Mouse (Mus musculus) midbrain, embryonic 16.5 days (tissue): ENCODE measurements at regions not wholly inside any gene's neighbourhood (a gene's known extent, or its start where the extent isn't known, plus 50 kb on each side); places are given as distances from the start of the nearest gene placed in this dataset.

Source experiments
- ATAC-seq: fragments of 200-750 bp; cut with Nextera tagmentation; 2 replicates; pipeline ENCODE4 v1.8.0; 2017; ENCODE audit warnings: moderate TSS enrichment
- H3K27ac ChIP-seq: fragments of 300-500 bp; sonication (generic); 2 replicates; pipeline ENCODE4 v1.5.1; 2014; ENCODE audit warnings: mild to moderate bottlenecking, low read length, mixed read lengths
- H3K27me3 ChIP-seq: fragments of 300-500 bp; sonication (generic); 2 replicates; pipeline ENCODE4 v1.6.1; 2014; ENCODE audit warnings: low read depth, low read length, mixed read lengths; ENCODE audit not compliant: control insufficient read depth, insufficient read depth
- H3K36me3 ChIP-seq: fragments of 300-500 bp; sonication (generic); 2 replicates; pipeline ENCODE4 v1.6.1; 2014; ENCODE audit warnings: mild to moderate bottlenecking, low read length, moderate library complexity, mixed read lengths; ENCODE audit not compliant: control insufficient read depth, insufficient read depth
- H3K4me1 ChIP-seq: fragments of 300-500 bp; sonication (generic); 2 replicates; pipeline ENCODE4 v1.6.1; 2014; ENCODE audit warnings: mild to moderate bottlenecking, low read length, mixed read lengths; ENCODE audit not compliant: control insufficient read depth, insufficient read depth
- H3K4me2 ChIP-seq: fragments of 300-500 bp; sonication (generic); 2 replicates; pipeline ENCODE4 v1.6.1; 2014; ENCODE audit warnings: mild to moderate bottlenecking, low read length, mixed read lengths
- H3K4me3 ChIP-seq: fragments of 300-500 bp; sonication (generic); 2 replicates; pipeline ENCODE4 v1.5.1; 2014; ENCODE audit warnings: low read depth, mild to moderate bottlenecking, low read length, moderate library complexity, mixed read lengths
- H3K9ac ChIP-seq: fragments of 300-500 bp; sonication (generic); 2 replicates; pipeline ENCODE4 v1.6.1; 2014; ENCODE audit warnings: low read depth, low read length, mixed read lengths
- H3K9me3 ChIP-seq: fragments of 300-500 bp; sonication (generic); replicated peaks from 2 replicates; pipeline ENCODE4 v1.6.1; 2014; ENCODE audit warnings: mild to moderate bottlenecking, low read length, mixed read lengths; ENCODE audit not compliant: control insufficient read depth, poor library complexity, severe bottlenecking
- WGBS: fragments of 180-500 bp; shearing (Covaris S2); extraction: QIAGEN DNeasy Blood & Tissue Kit; methylation state at CpG from one replicate; pipeline ENCODE4 v1.1.7; 2014; 5-methylcytosine and 5-hydroxymethylcytosine counted together

DNA sequence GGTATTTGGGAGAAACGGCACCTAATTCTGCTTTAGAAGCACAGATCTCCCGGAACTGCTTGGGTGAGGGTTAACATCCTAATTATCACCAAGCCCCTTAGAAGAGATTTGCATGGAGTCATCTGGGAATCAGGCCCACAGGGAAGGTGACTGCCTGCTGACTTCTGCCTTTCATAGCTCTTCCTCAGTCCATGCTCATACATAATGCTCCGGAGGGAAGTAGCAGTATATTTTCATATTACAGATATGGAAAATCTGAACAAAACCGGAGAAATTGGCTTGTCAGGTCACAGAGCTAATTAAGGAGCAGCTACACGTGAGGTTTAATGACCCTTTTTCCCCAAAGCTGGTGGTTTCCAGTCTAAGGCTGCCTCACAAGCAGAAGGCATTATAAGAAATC is 72.8 kb upstream of the Nbea start:
- Histone ChIP-seq H3K4me1 (peaks cover 5% of the 10 kb centered on the region; the same call in 1 of the 2 replicates), H3K36me3 (no peaks in the 10 kb centered on the region), H3K4me3 (no peak overlapping the region), H3K27ac (peak overlapping the region; percentile 33; the same call in 1 of the 2 replicates), H3K9ac (no peak overlapping the region), H3K9me3 (0 out of 2 replicates have a peak, but pooled peaks cover 2% of the 10 kb centered on the region), H3K4me2 (no peak overlapping the region), H3K27me3 (no peaks in the 10 kb centered on the region)
- 28% methylated on average over 5 of the region's 5 CpGs for WGBS
- peak; percentile 54; the same call in 1 of the 2 replicates for ATAC-seq

DNA sequence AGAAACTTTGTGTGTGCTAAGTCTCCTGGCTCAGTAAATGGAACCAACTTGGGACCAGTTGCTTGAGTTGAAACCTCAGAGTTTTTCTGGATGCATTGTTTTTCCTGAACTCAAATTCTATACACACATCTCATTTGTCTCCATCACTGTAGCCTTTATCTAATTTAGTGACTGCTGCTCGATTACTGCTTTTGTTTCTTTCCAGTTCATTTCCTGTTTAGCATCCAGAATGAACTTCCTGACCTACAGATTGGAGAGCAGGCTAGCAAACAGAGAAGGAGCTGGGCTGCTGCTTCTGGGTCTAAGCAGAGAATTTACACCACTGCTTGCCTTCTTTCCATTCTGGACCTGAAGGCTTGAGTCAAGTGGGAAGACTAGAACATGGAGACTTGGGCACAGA is 60.9 kb upstream of the Nbea start:
- H3K27me3 ChIP-seq = no peaks in the 10 kb centered on the region

DNA sequence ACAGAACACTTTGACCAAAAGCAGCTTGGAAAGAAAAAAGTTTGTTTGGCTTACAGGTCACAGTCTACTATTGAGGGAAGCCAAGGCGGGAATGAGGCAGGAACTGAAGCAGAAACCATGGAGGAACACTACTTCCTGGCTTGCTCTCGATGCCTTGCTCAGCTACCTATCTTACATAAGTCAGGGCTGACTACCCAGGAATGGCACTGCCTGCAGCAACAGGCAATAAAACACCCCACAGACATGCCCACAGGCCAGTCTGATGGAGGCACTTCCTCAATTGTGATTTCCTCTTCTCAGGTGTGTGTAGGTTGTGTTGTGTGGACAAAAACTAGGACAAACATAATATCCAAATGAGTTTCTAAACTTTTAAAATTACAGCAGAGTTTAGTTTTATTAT is 54.7 kb upstream of the Nbea start:
- Histone ChIP-seq H3K4me2 (no peak overlapping the region), H3K36me3 (no peaks in the 10 kb centered on the region), H3K9me3 (no peaks in the 10 kb centered on the region), H3K4me1 (no peaks in the 10 kb centered on the region), H3K4me3 (no peak overlapping the region), H3K9ac (no peak overlapping the region), H3K27me3 (no peaks in the 10 kb centered on the region), H3K27ac (no peak overlapping the region)
- WGBS = 86% methylated on average over 2 of the region's 2 CpGs
- ATAC-seq = no peak

More for the DNA sequence above, 60.9 kb upstream of the Nbea start:
- no peak overlapping the region for H3K4me3 ChIP-seq
- no peak overlapping the region for H3K4me2 ChIP-seq
- H3K4me1 ChIP-seq = no peaks in the 10 kb centered on the region
- ATAC-seq = no peak
- no peak overlapping the region for H3K27ac ChIP-seq
- no peak overlapping the region for H3K9ac ChIP-seq
- 59% methylated on average over 1 of the region's 1 CpGs for WGBS
- H3K36me3 ChIP-seq = no peaks in the 10 kb centered on the region
- H3K9me3 ChIP-seq = no peaks in the 10 kb centered on the region

- peak; percentile 56; the same call in 1 of the 2 replicates for ATAC-seq
- Histone ChIP-seq H3K4me3 (no peak overlapping the region), H3K27me3 (no peaks in the 10 kb centered on the region), H3K4me1 (no peaks in the 10 kb centered on the region), H3K9ac (no peak overlapping the region), H3K36me3 (no peaks in the 10 kb centered on the region), H3K4me2 (no peak overlapping the region), H3K27ac (no peak overlapping the region), H3K9me3 (no peaks in the 10 kb centered on the region)
- WGBS = 62% methylated on average over 1 of the region's 1 CpGs
Measured at GRCm38 (mm10) chr3:56236163-56236562, 52.7 kb upstream of the Nbea start.
